Mouse (Mus musculus): Measurements from ENCODE around the gene Endog.
"Not testable (repeated sequence)": the region's sequence is repeated elsewhere in the genome, so short reads cannot be mapped to it uniquely, and the experiment has no call there.

The Endog gene

GRCm38 (mm10) chr2:30166677-30167076, 4.6 kb upstream of the Endog start:
- no peak for DNase-seq (ENCODE audit: low spot score in 2 of 2)

GRCm38 (mm10) chr2:30171997-30172382, 697 bp downstream of the Endog start:
- DNase-seq (ENCODE audit: low spot score in 2 of 2), result no peak

GRCm38 (mm10) chr2:30173541-30174240, 2.4 kb downstream of the Endog start:
- DNase-seq (ENCODE audit: low spot score in 2 of 2), result no peak

GRCm38 (mm10) chr2:30175897-30176296, 4.6 kb downstream of the Endog start:
- no peak for DNase-seq (ENCODE audit: low spot score in 2 of 2)

- DNase-seq (ENCODE audit: low spot score in 2 of 2), result no peak
Measured at GRCm38 (mm10) chr2:30176561-30176960, 5.3 kb downstream of the Endog start.

GRCm38 (mm10) chr2:30177700-30178675, 6.7 kb downstream of the Endog start, which contains the start of gene Spout1:
Spout1 (minus strand) TSS chr2:30178459.
- peak; percentile 90 to 93 for DNase-seq (ENCODE audit: low spot score in 2 of 2)

- DNase-seq (ENCODE audit: low spot score in 2 of 2), result not testable (repeated sequence)
Measured at GRCm38 (mm10) chr2:30178711-30179110, 7.4 kb downstream of the Endog start.

GRCm38 (mm10) chr2:30182424-30182823, 11.1 kb downstream of the Endog start:
- DNase-seq (ENCODE audit: low spot score in 2 of 2), result no peak

- no peak for DNase-seq (ENCODE audit: low spot score in 2 of 2)
Measured at GRCm38 (mm10) chr2:30183721-30184120, 12.4 kb downstream of the Endog start.

- no peak for DNase-seq (ENCODE audit: low spot score in 2 of 2)
Measured at GRCm38 (mm10) chr2:30185276-30185675, 14.0 kb downstream of the Endog start.

- no peak for DNase-seq (ENCODE audit: low spot score in 2 of 2)
Measured at GRCm38 (mm10) chr2:30185681-30186080, 14.4 kb downstream of the Endog start.

GRCm38 (mm10) chr2:30191790-30192580, 20.7 kb downstream of the Endog start:
- DNase-seq (ENCODE audit: low spot score in 2 of 2), result no peak

GRCm38 (mm10) chr2:30194656-30195055, 23.4 kb downstream of the Endog start:
- no peak for DNase-seq (ENCODE audit: low spot score in 2 of 2)

- DNase-seq (ENCODE audit: low spot score in 2 of 2), result no peak
Measured at GRCm38 (mm10) chr2:30198021-30198420, 26.7 kb downstream of the Endog start.

- peak in 1 of 2 experiments; percentile 44 for DNase-seq (ENCODE audit: low spot score in 2 of 2)
Measured at GRCm38 (mm10) chr2:30199984-30200383, 28.7 kb downstream of the Endog start.

- no peak for DNase-seq (ENCODE audit: low spot score in 2 of 2)
Measured at GRCm38 (mm10) chr2:30200388-30200925, 29.2 kb downstream of the Endog start.

GRCm38 (mm10) chr2:30203439-30203838, 32.1 kb downstream of the Endog start:
- no peak for DNase-seq (ENCODE audit: low spot score in 2 of 2)

GRCm38 (mm10) chr2:30205255-30205628, 33.9 kb downstream of the Endog start:
- peak in 1 of 2 experiments; percentile 49 for DNase-seq (ENCODE audit: low spot score in 2 of 2)

- peak; percentile 92 to 94 for DNase-seq (ENCODE audit: low spot score in 2 of 2)
Measured at GRCm38 (mm10) chr2:30205629-30206357, 34.5 kb downstream of the Endog start, which contains the start of gene Kyat1. Kyat1 (minus strand) TSS chr2:30205847.

- no peak for DNase-seq (ENCODE audit: low spot score in 2 of 2)
Measured at GRCm38 (mm10) chr2:30207401-30207800, 36.1 kb downstream of the Endog start.

GRCm38 (mm10) chr2:30207886-30208285, 36.6 kb downstream of the Endog start:
- no peak for DNase-seq (ENCODE audit: low spot score in 2 of 2)
